Comparison of ENCODE assay signal across 12 mouse cellular contexts in genomic region chr7:25180512-25180911, GRCm38 (mm10). TPM values are rescaled to one million over a fixed set of nuclear protein-coding genes. Genes with fewer than 3 reads are reported as not detected.
DNase-seq lines count a peak whose midpoint lies in the region; ATAC-seq and TF ChIP-seq lines count a peak whose summit lies in the region.
"Had no signal": no experiment of that assay in that cellular context is flagged by ENCODE, and none has a peak within 500 bp of the region (broad histone marks: within the 10 kb centered on the region; RNA-seq: fewer than 3 reads in every experiment).

No protein-coding gene starts in this region.

- TF ChIP-seq CTCF in midbrain, postnatal 0 days (IDR thresholded peaks at IDR 0.05): no peak

- peak overlapping the region; percentile 79; the same call in 1 of the 2 replicates for H3K4me2 ChIP-seq in forebrain, embryonic 11.5 days (ENCODE audit: low read depth, low read length, severe bottlenecking)
- peak overlapping the region; percentile 66 for H3K4me2 ChIP-seq in midbrain, postnatal 0 days (ENCODE audit: low read depth, low read length, poor library complexity, severe bottlenecking)

- no peak overlapping the region for H3K9ac ChIP-seq in forebrain, embryonic 11.5 days (ENCODE audit: low read length)
- 0 out of 2 replicates have a peak overlapping the region, but pooled peaks have one; percentile 95 for H3K9ac ChIP-seq in midbrain, postnatal 0 days (replicated peaks; ENCODE audit: low read length, poor library complexity, severe bottlenecking)
- H3K9ac ChIP-seq: stomach, embryonic 15.5 days had no signal

- H3K4me1 ChIP-seq in forebrain, embryonic 11.5 days (replicated peaks; ENCODE audit: control insufficient read depth, insufficient read depth, low read length): no peaks in the 10 kb centered on the region; the same call in 1 of the 2 replicates
- H3K4me1 ChIP-seq in midbrain, postnatal 0 days (ENCODE audit: insufficient read depth, low read length): peaks cover 8% of the 10 kb centered on the region

- WGBS in forebrain, embryonic 11.5 days: 2% methylated on average over 6 of the region's 6 CpGs
- 9% methylated on average over 6 of the region's 6 CpGs for WGBS in midbrain, postnatal 0 days

- DNase-seq in cerebellum, adult 9-11 months: peak; percentile 36
- DNase-seq in cerebellum, postnatal 36 days: no peak
- no peak for DNase-seq in forebrain, embryonic 11.5 days (ENCODE audit: low spot score)
- peak; percentile 50 for DNase-seq in induced T-regulatory cell, adult 2 months (ENCODE audit: low read depth)
- no peak for DNase-seq in midbrain, postnatal 0 days (ENCODE audit: low spot score)
- no peak for DNase-seq in testis, postnatal 14 days (ENCODE audit: low spot score)
- no peak for DNase-seq in T-cell, adult 2 months (ENCODE audit: low spot score)
- no peak for DNase-seq in ovary, postnatal 36 days (ENCODE audit: low spot score)
- DNase-seq: B cell, adult 2 months had no signal

- H3K9me3 ChIP-seq in forebrain, embryonic 11.5 days (ENCODE audit: control insufficient read depth, low read length): no peaks in the 10 kb centered on the region
- no peaks in the 10 kb centered on the region for H3K9me3 ChIP-seq in midbrain, postnatal 0 days (ENCODE audit: low read length)
- H3K9me3 ChIP-seq: heart, embryonic 12.5 days; stomach, embryonic 15.5 days had no signal

- H3K27me3 ChIP-seq in forebrain, embryonic 11.5 days (ENCODE audit: control insufficient read depth, insufficient read depth, low read length): peaks cover 39% of the 10 kb centered on the region
- peaks cover 4% of the 10 kb centered on the region; the same call in 1 of the 2 replicates for H3K27me3 ChIP-seq in midbrain, postnatal 0 days (ENCODE audit: insufficient read depth, low read length)

- no peak for ATAC-seq in forebrain, embryonic 11.5 days (replicated peaks; ENCODE audit: low FRiP score)
- ATAC-seq in midbrain, postnatal 0 days (ENCODE audit: low FRiP score): no peak

- no peak overlapping the region for H3K27ac ChIP-seq in forebrain, embryonic 11.5 days (ENCODE audit: low read depth, low read length)
- H3K27ac ChIP-seq in midbrain, postnatal 0 days (ENCODE audit: low read depth, low read length): peak overlapping the region; percentile 99
- H3K27ac ChIP-seq: macrophage; stomach, embryonic 15.5 days had no signal

- no peaks in the 10 kb centered on the region for H3K36me3 ChIP-seq in forebrain, embryonic 11.5 days (ENCODE audit: control insufficient read depth, insufficient read depth, low read length)
- H3K36me3 ChIP-seq in midbrain, postnatal 0 days (ENCODE audit: insufficient read depth, low read length): no peaks in the 10 kb centered on the region
- H3K36me3 ChIP-seq: heart, embryonic 12.5 days; stomach, embryonic 15.5 days had no signal

- H3K4me3 ChIP-seq in forebrain, embryonic 11.5 days (ENCODE audit: low read depth, low read length): no peak overlapping the region
- H3K4me3 ChIP-seq in midbrain, postnatal 0 days (ENCODE audit: low read depth, low read length): peak overlapping the region; percentile 77

RNA-seq across cellular contexts. Expression of gene Pou2f2, which starts 1.0 kb away (rescaled TPM):
- polyA plus RNA-seq in forebrain, embryonic 11.5 days (2014; fragmentation: Nextera tagmentation; extraction: Ambion mirVana): 16.8 and 19.9 TPM in 2 replicates
- 7.6 and 9.0 TPM in 2 replicates for total RNA-seq in midbrain, postnatal 0 days (2014; rRNA removed)
- 28.9 and 35.9 TPM in 2 replicates for polyA plus RNA-seq in midbrain, postnatal 0 days (2015; fragmentation: Nextera tagmentation; extraction: Ambion mirVana)

RNA-seq across cellular contexts. Expression of gene Dedd2, which starts 39.9 kb away (rescaled TPM):
- polyA plus RNA-seq in forebrain, embryonic 11.5 days (2014; fragmentation: Nextera tagmentation; extraction: Ambion mirVana): 11.2 TPM in 2 replicates
- 25.9 and 27.8 TPM in 2 replicates for total RNA-seq in midbrain, postnatal 0 days (2014; rRNA removed)
- polyA plus RNA-seq in midbrain, postnatal 0 days (2015; fragmentation: Nextera tagmentation; extraction: Ambion mirVana): 17.7 and 18.7 TPM in 2 replicates

RNA-seq across cellular contexts. Expression of gene Zfp526, which starts 40.7 kb away (rescaled TPM):
- polyA plus RNA-seq in forebrain, embryonic 11.5 days (2014; fragmentation: Nextera tagmentation; extraction: Ambion mirVana): 3.5 and 3.8 TPM in 2 replicates
- 8.1 and 9.5 TPM in 2 replicates for total RNA-seq in midbrain, postnatal 0 days (2014; rRNA removed)
- 0.94 and 1.0 TPM in 2 replicates for polyA plus RNA-seq in midbrain, postnatal 0 days (2015; fragmentation: Nextera tagmentation; extraction: Ambion mirVana)

RNA-seq across cellular contexts. Expression of gene Gsk3a, which starts 57.1 kb away (rescaled TPM):
- polyA plus RNA-seq in forebrain, embryonic 11.5 days (2014; fragmentation: Nextera tagmentation; extraction: Ambion mirVana): 14.0 and 16.6 TPM in 2 replicates
- 155 and 169 TPM in 2 replicates for total RNA-seq in midbrain, postnatal 0 days (2014; rRNA removed)
- polyA plus RNA-seq in midbrain, postnatal 0 days (2015; fragmentation: Nextera tagmentation; extraction: Ambion mirVana): 20.3 and 20.6 TPM in 2 replicates

Comparison
In these comparisons a context has a peak if more than half of its experiments do, and no peak if none do; other contexts are left out.
1. DNase-seq: peak in cerebellum, adult 9-11 months (single experiment) and induced T-regulatory cell, adult 2 months (single experiment); none in cerebellum, postnatal 36 days (0 of 2), forebrain, embryonic 11.5 days (single experiment), midbrain, postnatal 0 days (single experiment), testis, postnatal 14 days (single experiment), T-cell, adult 2 months (single experiment) and ovary, postnatal 36 days (single experiment).